Mouse (Mus musculus) hindbrain, embryonic 13.5 days (tissue): ENCODE data around the gene Krt86. TPM values are rescaled to one million over a fixed set of nuclear protein-coding genes. Genes with fewer than 3 reads are reported as not detected.
A peak's percentile ranks its signal among the peaks of the same experiment; 100 is the strongest.

Experiments used
- ATAC-seq: fragments of 200-750 bp; cut with Nextera tagmentation; 2 replicates; pipeline ENCODE4 v1.8.0; 2017; ENCODE audit warnings: moderate TSS enrichment; ENCODE audit not compliant: low FRiP score
- H3K27ac ChIP-seq: fragments of 300-500 bp; sonication (generic); 2 replicates; pipeline ENCODE4 v1.5.1; 2015; ENCODE audit warnings: inconsistent platforms, mild to moderate bottlenecking, moderate library complexity
- H3K27me3 ChIP-seq: fragments of 300-500 bp; sonication (generic); 2 replicates; pipeline ENCODE4 v1.6.1; 2015; ENCODE audit warnings: mild to moderate bottlenecking, inconsistent platforms
- H3K36me3 ChIP-seq: fragments of 300-500 bp; sonication (generic); 2 replicates; pipeline ENCODE4 v1.6.1; 2015; ENCODE audit warnings: mild to moderate bottlenecking, inconsistent platforms
- H3K4me1 ChIP-seq: fragments of 300-500 bp; sonication (generic); replicated peaks from 2 replicates; pipeline ENCODE4 v1.6.1; 2015; ENCODE audit warnings: inconsistent platforms
- H3K4me2 ChIP-seq: fragments of 300-500 bp; sonication (generic); 2 replicates; pipeline ENCODE4 v1.6.1; 2015; ENCODE audit warnings: inconsistent platforms, mild to moderate bottlenecking, moderate library complexity
- H3K4me3 ChIP-seq: fragments of 300-500 bp; sonication (generic); 2 replicates; pipeline ENCODE4 v1.5.1; 2015; ENCODE audit warnings: mild to moderate bottlenecking, inconsistent platforms
- H3K9ac ChIP-seq: fragments of 300-500 bp; sonication (generic); 2 replicates; pipeline ENCODE4 v1.6.1; 2015; ENCODE audit warnings: mild to moderate bottlenecking, inconsistent platforms
- H3K9me3 ChIP-seq: fragments of 300-500 bp; sonication (generic); 2 replicates; pipeline ENCODE4 v1.6.1; 2016; ENCODE audit warnings: inconsistent platforms
- WGBS: fragments of 180-500 bp; shearing (Covaris S2); methylation state at CpG from one replicate; pipeline ENCODE4 v1.1.7; 2015; 5-methylcytosine and 5-hydroxymethylcytosine counted together
- polyA plus RNA-seq: library from polyadenylated mRNA; unstranded; fragments of >200 nt; fragmentation: Nextera tagmentation; extraction: Ambion mirVana; gene quantifications from 2 replicates; pipeline ENCODE4 v1.2.1, GENCODE M21; 2015

Krt86 gene
- polyA plus RNA-seq, 1 experiment from 2014 or later = not detected

DNA sequence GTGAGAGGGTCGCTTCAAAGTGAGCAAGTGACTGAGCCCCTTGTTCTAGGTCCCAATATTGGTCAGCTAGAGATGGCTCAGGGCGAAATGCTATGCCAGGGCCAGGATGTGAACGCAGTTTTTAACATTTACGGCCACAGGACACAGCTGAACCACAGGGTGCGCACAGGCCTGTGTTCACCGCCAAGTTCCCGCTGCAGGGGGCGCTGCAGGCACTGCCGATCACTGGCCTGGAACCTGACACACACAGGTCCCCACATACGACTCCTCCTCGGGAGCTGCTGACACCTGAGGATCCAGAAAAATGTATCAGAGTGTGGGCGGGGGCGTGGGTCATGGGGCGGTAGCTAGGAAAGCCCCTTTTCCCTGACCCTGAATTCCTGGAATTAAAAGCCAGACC, 14.0 kb upstream of the Krt86 start:
- Histone ChIP-seq H3K9ac (no peak overlapping the region), H3K4me3 (no peak overlapping the region), H3K27me3 (0 out of 2 replicates have a peak, but pooled peaks cover 4% of the 10 kb centered on the region), H3K4me1 (peaks cover 13% of the 10 kb centered on the region), H3K9me3 (no peaks in the 10 kb centered on the region), H3K27ac (no peak overlapping the region), H3K4me2 (no peak overlapping the region), H3K36me3 (no peaks in the 10 kb centered on the region)
- no peak for ATAC-seq
- 86% methylated on average over 14 of the region's 14 CpGs for WGBS

DNA sequence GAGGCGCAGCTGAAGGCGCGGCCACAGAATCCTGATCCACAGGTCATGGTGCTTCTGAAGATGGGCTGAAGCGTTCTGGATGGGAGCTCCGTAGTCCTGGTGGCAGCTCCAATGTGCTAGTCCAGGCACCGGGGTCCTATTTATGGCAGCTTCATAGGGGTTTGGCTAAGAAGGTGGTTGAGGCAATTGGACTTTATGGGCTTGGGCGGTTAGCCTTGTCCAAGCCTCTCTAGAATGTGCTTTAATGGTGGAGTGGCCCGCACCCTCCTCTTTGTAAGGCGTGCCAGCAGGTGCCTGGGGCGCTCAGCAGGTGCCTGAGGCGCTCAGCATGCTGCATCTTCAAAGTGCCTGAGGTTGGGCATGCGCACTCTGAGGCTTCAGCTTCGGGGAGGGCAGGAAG, 9.6 kb upstream of the Krt86 start, which contains the start of gene Krt81:
TSS of gene Krt81 (minus strand) at position 101 of the 400 bp plus-strand sequence.
- H3K4me1 ChIP-seq = peaks cover 7% of the 10 kb centered on the region
- ATAC-seq = no peak
- 0 out of 2 replicates have a peak, but pooled peaks cover 4% of the 10 kb centered on the region for H3K27me3 ChIP-seq
- no peak within 1 kb of the TSS for H3K27ac ChIP-seq
- no peaks in the 10 kb centered on the region for H3K36me3 ChIP-seq
- 88% methylated on average over 13 of the region's 13 CpGs for WGBS
- H3K4me2 ChIP-seq = no peak within 1 kb of the TSS
- no peaks in the 10 kb centered on the region for H3K9me3 ChIP-seq
- H3K9ac ChIP-seq = no peak within 1 kb of the TSS
- no peak within 1 kb of the TSS for H3K4me3 ChIP-seq

DNA sequence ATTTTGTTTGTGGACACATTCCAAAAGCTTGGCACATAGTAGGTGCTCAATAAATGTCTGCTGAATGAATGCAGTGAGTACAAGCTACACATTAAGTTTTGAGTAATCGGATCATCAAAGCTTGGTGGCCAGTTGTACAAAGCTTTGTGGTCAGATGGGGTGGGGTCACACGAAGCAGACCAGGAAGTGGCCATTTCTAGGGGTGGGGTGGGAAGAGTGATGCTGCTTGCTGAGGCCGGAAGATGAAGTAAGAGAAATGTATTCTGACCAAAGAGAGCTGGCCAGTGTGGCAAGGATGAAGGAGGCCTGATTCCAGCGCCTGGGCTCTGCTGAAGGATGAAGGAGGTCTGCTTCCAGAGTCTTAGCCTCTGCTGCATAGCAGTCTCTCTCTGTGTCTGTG, 4.2 kb upstream of the Krt86 start:
- no peaks in the 10 kb centered on the region for H3K4me1 ChIP-seq
- no peaks in the 10 kb centered on the region for H3K9me3 ChIP-seq
- H3K36me3 ChIP-seq = no peaks in the 10 kb centered on the region
- H3K4me3 ChIP-seq = no peak overlapping the region
- no peak overlapping the region for H3K27ac ChIP-seq
- H3K9ac ChIP-seq = no peak overlapping the region
- no peak for ATAC-seq
- H3K4me2 ChIP-seq = no peak overlapping the region
- H3K27me3 ChIP-seq = no peaks in the 10 kb centered on the region
- WGBS = 82% methylated on average over 4 of the region's 4 CpGs

DNA sequence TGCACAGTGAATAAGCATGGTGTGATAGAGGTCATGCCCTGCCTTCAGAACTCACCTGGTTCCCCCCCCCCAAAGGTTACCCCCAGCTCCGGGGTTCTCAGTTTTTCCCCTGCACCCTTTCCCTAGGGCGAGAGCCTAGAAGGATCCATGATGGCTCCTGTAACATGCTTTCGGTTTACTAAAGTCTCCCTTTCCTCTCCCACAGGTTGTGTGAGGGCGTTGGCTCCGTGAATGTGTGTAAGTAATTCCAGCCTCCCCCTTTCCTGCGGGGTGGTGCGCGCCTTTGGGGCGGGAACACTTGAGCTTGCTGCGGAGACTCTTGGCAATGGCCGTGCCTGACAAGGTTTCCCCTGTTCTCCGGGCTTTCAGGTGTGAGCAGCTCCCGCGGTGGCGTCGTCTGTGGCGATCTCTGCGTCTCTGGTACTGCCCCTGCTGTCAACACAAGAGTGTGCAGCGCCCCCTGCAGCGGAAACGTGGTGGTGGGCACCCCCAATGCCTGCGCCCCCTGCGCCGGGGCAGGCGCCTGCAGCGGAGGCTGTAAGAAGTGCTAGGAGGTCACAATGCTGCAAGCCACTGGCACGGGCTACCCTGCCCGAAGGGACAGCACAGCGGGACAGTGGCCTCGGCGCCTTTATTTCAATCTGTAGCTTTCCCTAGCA, 5.9 kb downstream of the Krt86 start:
- peaks cover 13% of the 10 kb centered on the region for H3K4me1 ChIP-seq
- H3K27ac ChIP-seq = no peak overlapping the region
- peak overlapping the region; percentile 63 for H3K9ac ChIP-seq
- 13% methylated on average over 31 of the region's 31 CpGs for WGBS
- H3K27me3 ChIP-seq = 0 out of 2 replicates have a peak, but pooled peaks cover 12% of the 10 kb centered on the region
- no peak for ATAC-seq
- peak overlapping the region; percentile 31 for H3K4me3 ChIP-seq
- no peaks in the 10 kb centered on the region for H3K36me3 ChIP-seq
- H3K4me2 ChIP-seq = peak overlapping the region; percentile 67
- H3K9me3 ChIP-seq = no peaks in the 10 kb centered on the region

DNA sequence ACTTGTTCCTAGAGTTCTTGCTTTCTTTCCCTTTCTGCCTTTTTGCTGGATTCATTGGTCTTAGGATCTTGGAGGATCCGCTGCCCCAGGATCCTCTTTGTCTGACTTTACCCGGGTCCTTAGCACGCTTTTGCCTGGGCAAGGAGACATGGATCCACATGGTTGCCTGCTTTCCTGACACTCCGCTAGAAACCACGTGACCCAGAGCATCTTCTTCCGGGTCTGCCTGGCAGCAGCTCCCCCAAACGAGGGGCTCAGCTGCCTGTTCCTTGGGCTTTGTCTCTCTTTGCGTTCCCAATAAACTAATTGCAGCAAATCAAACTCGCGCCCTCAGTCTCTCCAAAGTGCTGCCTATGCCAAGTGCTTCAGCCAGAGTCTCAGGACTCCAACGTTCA, 6.4 kb downstream of the Krt86 start:
- Histone ChIP-seq H3K27ac (no peak overlapping the region), H3K4me2 (peak overlapping the region; percentile 67), H3K27me3 (0 out of 2 replicates have a peak, but pooled peaks cover 12% of the 10 kb centered on the region), H3K9me3 (no peaks in the 10 kb centered on the region), H3K36me3 (no peaks in the 10 kb centered on the region), H3K4me3 (peak overlapping the region; percentile 31), H3K4me1 (peaks cover 13% of the 10 kb centered on the region), H3K9ac (peak overlapping the region; percentile 63)
- 30% methylated on average over 11 of the region's 11 CpGs for WGBS
- no peak for ATAC-seq

DNA sequence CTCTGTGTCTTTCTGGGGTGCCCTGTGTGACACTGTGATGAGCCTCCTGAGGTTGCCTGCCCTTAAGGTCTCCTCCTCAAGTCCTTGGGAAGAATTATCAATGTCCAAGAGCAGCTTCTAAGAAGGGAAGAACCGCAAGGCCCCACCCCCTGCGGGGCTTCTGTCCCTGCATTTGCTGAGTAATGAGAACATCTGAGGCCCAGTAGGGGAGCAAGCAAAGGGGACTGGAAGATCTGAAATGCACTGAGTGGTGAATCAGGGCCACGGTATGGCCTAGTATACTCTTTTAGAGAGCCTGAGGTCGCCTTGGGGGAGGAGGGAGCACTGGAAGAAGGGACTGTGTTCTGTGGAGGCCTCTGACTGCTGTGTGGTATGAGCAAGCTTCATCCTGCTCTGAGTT, 8.8 kb downstream of the Krt86 start:
- no peak for ATAC-seq
- Histone ChIP-seq H3K36me3 (no peaks in the 10 kb centered on the region), H3K27me3 (0 out of 2 replicates have a peak, but pooled peaks cover 8% of the 10 kb centered on the region), H3K9ac (no peak overlapping the region), H3K4me2 (no peak overlapping the region), H3K27ac (no peak overlapping the region), H3K4me3 (no peak overlapping the region), H3K9me3 (no peaks in the 10 kb centered on the region), H3K4me1 (peaks cover 19% of the 10 kb centered on the region)
- WGBS = 35% methylated on average over 4 of the region's 4 CpGs

DNA sequence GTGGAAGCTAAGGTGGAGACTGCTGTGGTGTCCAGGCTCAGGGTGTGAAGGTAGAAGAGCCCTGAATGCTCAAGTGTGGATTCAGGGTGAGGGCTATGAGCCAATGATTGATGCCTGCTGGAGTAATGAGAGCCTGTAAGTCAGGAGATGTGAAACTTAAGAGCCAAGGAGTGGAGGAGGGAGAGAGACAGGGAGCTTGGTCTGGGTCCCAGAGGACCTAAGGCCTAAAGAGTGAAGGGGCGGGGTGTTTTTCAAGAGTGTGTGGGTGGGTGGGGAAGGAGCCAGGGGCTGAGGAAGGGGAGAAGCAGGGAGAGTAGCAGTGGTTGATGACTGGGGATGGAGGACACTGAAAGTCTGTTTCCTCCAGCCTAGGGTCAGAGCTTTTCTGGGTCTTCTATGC, 10.4 kb downstream of the Krt86 start:
- Histone ChIP-seq H3K4me2 (no peak overlapping the region), H3K27ac (no peak overlapping the region), H3K4me1 (peaks cover 19% of the 10 kb centered on the region), H3K27me3 (0 out of 2 replicates have a peak, but pooled peaks cover 4% of the 10 kb centered on the region), H3K4me3 (no peak overlapping the region), H3K36me3 (no peaks in the 10 kb centered on the region), H3K9ac (no peak overlapping the region), H3K9me3 (no peaks in the 10 kb centered on the region)
- ATAC-seq = no peak
- 74% methylated on average over 1 of the region's 1 CpGs for WGBS

DNA sequence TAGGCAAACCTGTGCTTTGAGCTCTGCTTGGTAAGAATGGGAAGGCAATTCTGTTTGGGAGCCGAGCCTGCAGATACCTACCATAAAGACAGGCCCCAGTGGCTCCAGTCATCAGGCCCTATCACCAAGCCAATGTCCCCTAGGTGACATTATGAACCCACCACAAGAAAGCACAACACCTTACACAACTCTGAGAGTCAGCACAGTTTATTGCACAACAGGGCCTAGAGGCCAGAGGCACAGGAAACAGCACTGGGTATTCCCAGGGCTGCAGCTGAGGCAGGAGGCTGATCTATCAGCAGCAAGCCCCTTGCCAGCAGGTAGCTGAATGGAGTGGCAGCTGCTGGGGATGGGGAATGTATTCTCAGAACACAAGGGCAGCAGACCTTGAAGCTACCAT, 11.7 kb downstream of the Krt86 start:
- no peaks in the 10 kb centered on the region for H3K36me3 ChIP-seq
- peaks cover 7% of the 10 kb centered on the region; the same call in 1 of the 2 replicates for H3K4me1 ChIP-seq
- H3K9me3 ChIP-seq = no peaks in the 10 kb centered on the region
- H3K27me3 ChIP-seq = no peaks in the 10 kb centered on the region
- no peak overlapping the region for H3K4me3 ChIP-seq
- no peak overlapping the region for H3K9ac ChIP-seq
- H3K4me2 ChIP-seq = no peak overlapping the region
- no peak for ATAC-seq
- WGBS = 87% methylated on average over 1 of the region's 1 CpGs
- no peak overlapping the region for H3K27ac ChIP-seq

DNA sequence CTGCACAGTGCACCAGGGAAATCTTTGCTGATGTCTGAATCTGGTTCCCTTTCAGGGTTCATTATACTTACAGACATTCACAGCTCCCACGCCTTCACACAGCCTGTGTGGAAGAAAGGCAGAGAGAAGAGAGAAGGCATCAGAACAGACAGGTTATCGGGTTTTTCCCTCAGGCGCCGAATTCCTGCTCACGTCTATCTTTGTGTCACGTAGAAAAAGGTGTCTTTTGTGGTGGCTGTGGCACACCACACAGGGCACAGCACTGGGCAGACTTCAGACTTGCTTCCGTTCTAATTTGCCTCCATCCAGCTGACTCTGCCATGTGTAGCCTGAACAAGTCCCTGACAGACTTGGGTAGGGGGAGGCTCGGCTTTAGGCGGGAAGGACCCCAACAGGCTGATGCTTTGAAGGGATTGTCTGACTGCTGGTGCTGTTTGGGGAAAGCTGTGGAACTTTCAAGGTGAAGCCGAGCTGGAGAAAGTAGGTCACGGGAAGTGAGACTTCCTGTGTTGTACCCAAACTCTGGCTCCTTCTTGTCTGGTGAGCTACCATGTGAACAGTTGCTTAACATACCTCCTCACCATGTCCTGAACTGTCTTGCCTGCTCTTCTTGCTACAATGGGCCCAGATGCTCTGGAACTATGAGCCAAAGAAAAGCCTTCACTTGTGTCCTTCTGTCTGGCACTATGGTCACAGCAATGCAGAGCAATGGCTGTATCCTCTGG, 12.8 kb downstream of the Krt86 start:
- WGBS = 86% methylated on average over 11 of the region's 11 CpGs

DNA sequence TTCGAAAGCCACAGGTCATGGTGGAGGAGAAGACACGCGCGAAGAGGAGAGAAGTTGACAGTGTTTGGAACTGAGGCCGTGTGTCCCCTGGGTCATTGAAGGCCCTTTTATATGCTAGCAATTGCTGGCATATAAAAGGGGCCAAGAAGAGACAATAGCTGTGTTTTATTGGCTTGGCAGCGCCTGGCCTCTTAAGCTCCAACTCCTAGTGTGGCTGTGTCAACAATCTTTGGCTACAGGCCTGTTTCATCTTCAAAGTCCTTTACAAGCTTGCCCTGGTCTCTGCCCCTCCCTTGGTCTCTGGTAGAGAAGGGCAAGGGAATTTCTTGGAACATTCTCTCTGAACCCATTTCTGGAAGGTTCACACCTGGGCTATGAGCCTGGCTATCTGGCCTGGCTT, 18.2 kb downstream of the Krt86 start, which contains the start of gene Krt83:
TSS of gene Krt83 (minus strand) at position 82 of the 400 bp plus-strand sequence.
- Histone ChIP-seq H3K9me3 (no peaks in the 10 kb centered on the region), H3K27ac (no peak within 1 kb of the TSS), H3K27me3 (no peaks in the 10 kb centered on the region), H3K4me3 (no peak within 1 kb of the TSS), H3K4me2 (no peak within 1 kb of the TSS), H3K4me1 (no peaks in the 10 kb centered on the region; the same call in 1 of the 2 replicates), H3K9ac (no peak within 1 kb of the TSS), H3K36me3 (no peaks in the 10 kb centered on the region)
- no peak for ATAC-seq
- 61% methylated on average over 6 of the region's 6 CpGs for WGBS

More for the DNA sequence above, 12.8 kb downstream of the Krt86 start:
- H3K27ac ChIP-seq = no peak overlapping the region
- H3K27me3 ChIP-seq = no peaks in the 10 kb centered on the region
- H3K4me2 ChIP-seq = no peak overlapping the region
- H3K36me3 ChIP-seq = no peaks in the 10 kb centered on the region
- H3K4me1 ChIP-seq = peaks cover 7% of the 10 kb centered on the region; the same call in 1 of the 2 replicates
- H3K9ac ChIP-seq = no peak overlapping the region
- H3K9me3 ChIP-seq = no peaks in the 10 kb centered on the region
- no peak for ATAC-seq
- H3K4me3 ChIP-seq = no peak overlapping the region

DNA sequence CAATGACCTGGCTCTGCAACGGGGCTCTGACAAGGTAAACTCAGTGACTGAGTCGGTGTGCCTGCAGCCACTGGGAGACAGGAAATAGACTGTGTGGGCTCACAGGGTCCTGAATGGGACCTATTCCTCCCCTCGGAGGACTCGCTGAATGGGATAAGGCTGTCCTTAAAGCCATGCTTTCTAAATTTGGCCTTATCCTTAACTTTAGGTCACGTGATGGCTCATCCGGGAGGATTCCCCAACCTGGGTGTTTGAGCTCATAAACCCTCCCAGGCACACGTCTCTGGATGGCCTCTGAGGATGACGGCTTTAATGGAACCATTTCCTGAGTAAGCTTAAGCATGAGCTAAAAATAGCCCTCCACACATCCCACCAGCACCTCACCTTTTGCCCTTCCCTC, 19.4 kb downstream of the Krt86 start:
- WGBS = 80% methylated on average over 8 of the region's 8 CpGs
- no peaks in the 10 kb centered on the region for H3K27me3 ChIP-seq

DNA sequence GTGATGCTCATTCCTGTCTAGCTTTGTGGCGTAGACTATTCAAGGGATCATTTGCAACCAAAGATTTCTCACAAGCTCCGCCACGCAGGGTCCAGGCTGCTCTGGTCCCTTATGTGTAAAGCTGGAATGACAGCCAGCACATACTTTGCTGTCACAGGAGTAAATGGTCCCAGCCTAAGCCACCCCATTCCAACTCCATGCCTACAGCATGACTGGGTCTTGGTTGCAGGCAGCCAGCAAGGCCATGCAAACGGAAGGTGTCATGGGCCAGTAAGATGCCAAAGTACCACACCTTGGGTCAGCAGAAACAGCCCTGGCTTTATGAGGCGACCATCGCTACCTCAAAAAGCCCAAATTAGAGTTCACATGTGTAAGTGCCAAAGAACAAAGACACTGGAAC, 20.4 kb downstream of the Krt86 start:
- 94% methylated on average over 6 of the region's 6 CpGs for WGBS

More for the DNA sequence above, 19.4 kb downstream of the Krt86 start:
- Histone ChIP-seq H3K4me3 (no peak overlapping the region), H3K36me3 (no peaks in the 10 kb centered on the region), H3K9me3 (no peaks in the 10 kb centered on the region), H3K27ac (no peak overlapping the region), H3K9ac (no peak overlapping the region), H3K4me1 (no peaks in the 10 kb centered on the region; the same call in 1 of the 2 replicates), H3K4me2 (no peak overlapping the region)
- no peak for ATAC-seq

More for the DNA sequence above, 20.4 kb downstream of the Krt86 start:
- no peaks in the 10 kb centered on the region for H3K9me3 ChIP-seq
- no peaks in the 10 kb centered on the region for H3K27me3 ChIP-seq
- H3K4me3 ChIP-seq = no peak overlapping the region
- H3K36me3 ChIP-seq = no peaks in the 10 kb centered on the region
- no peak overlapping the region for H3K4me2 ChIP-seq
- no peak overlapping the region for H3K9ac ChIP-seq
- H3K4me1 ChIP-seq = no peaks in the 10 kb centered on the region; the same call in 1 of the 2 replicates
- ATAC-seq = no peak
- no peak overlapping the region for H3K27ac ChIP-seq
